Mouse (Mus musculus) naive thymus-derived CD4-positive, alpha-beta T cell, adult 5 months (primary cell): Measurements from ENCODE around the gene Olfr313. TPM values are rescaled to one million over a fixed set of nuclear protein-coding genes. Genes with fewer than 3 reads are reported as not detected.

Experiments
- polyA plus RNA-seq: library from polyadenylated mRNA; unstranded; fragments of 100-300 nt; shearing (Covaris generic); gene quantifications from one replicate; pipeline ENCODE4 v1.2.1, GENCODE M21; 2017

The Olfr313 gene
- polyA plus RNA-seq = not detected

DNA sequence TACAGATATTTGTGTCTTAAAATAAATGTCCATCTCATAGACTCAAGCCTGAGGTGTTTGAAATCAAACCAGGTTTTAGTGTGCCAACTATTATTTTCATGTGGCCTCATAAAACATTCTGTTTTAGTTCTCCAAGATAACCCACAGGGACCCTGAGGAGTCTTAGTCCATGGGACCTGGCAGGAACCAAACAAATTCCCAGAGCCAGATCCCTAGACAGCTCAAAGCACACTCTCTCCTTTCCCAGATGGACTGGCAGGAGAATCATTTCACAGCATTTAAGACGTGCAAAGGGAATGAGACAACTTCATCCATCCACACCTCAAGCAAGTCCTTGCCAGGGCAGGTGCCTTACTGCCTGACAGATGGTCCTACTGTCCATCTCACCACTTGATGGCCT lies at the start of gene Olfr313:
Gene Olfr313, plus strand, starts transcription at position 301 of the 400 bp plus-strand sequence.

DNA sequence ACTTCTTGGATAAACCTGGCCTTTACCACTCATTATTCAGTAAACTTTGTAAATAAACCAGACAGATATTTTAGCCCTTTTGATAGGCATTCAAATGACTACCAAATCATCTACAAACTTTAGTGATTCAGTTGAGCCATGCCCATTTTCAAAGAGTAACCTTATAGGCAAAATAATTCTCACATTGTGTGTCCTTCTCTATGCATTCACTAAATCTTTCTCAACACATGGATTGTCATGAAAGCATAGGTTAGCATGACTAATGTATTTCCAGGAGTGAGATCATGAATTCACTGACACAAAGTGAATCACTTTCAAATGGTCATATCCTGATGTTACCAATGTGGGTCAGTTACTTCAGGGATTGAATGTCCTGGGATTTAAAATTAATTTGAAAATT lies 41.9 kb upstream of the Olfr313 start, which contains the start of gene Olfr315:
Gene Olfr315, plus strand, starts transcription at position 301 of the 400 bp plus-strand sequence.

DNA sequence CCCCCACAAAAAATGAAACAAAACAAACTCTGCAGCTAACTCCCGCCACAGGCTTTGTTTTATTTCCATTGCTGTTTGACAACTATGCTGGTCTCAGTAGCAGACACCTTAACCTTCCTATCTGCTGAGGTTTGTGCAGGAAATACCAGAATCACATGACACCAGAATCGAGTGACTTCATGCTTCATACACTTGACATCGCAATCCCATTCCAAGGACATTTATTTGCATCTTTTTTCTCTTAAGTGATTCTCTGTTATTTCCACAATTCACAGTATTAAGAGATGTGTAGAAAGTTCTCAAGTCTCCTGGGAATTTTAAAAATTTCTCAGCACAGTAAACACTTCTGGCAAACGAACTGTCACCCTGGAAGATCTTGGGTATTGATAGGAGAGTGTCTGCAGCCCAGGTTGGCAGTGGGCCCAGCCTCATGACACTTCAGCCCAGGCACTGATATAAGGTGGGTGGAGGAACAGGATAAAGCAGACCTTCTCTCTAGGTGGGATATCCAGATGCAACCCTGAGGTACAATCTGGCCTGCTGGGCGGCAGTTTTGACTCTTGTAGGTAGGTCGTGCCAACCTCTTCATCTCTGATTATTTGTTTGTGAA lies 32.2 kb upstream of the Olfr313 start, which contains the start of gene Olfr314:
Gene Olfr314, plus strand, starts transcription at position 473 of the 610 bp plus-strand sequence.

DNA sequence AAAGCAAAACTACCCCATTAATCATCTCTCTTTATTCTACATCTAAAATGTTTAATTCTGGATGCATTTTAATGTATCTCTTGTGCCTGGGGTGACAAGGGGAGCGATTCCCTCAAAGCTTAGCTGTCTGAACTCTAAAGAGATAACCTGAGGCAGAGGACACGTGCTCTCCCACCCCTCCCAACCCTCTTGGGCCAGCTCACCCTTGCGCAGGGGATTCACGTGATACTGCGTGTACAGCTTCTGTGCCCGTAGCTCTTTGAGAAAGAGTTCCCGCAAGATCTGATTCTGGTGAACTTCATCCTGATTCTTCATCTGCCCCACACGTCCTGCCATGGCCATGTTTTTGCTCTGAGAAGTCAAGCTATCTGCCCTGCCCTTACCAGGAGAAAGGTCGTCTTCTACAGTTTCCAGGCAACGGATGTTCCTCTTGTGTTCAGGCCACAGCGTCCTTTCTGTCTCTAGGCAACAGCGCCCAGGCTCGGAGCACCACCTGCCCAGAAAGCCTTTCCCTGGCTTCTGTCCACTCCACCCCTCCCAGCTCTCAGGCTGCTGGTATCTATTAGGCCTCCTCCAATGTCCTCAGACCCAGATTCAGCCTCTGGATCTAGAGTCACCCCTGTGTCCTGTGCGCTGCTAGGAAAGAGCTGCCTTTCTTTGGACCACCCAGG lies 13.1 kb upstream of the Olfr313 start, which contains the start of gene Fam183b:
Gene Fam183b, minus strand, starts transcription at position 403 of the 671 bp plus-strand sequence.

DNA sequence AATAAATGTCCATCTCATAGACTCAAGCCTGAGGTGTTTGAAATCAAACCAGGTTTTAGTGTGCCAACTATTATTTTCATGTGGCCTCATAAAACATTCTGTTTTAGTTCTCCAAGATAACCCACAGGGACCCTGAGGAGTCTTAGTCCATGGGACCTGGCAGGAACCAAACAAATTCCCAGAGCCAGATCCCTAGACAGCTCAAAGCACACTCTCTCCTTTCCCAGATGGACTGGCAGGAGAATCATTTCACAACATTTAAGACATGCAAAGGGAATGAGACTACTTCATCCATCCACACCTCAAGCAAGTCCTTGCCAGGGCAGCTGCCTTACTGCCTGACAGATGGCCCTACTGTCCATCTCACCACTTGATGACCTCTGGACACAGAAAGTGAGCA lies 14.1 kb downstream of the Olfr313 start, which contains the start of gene Olfr312:
Gene Olfr312, plus strand, starts transcription at position 301 of the 400 bp plus-strand sequence.

DNA sequence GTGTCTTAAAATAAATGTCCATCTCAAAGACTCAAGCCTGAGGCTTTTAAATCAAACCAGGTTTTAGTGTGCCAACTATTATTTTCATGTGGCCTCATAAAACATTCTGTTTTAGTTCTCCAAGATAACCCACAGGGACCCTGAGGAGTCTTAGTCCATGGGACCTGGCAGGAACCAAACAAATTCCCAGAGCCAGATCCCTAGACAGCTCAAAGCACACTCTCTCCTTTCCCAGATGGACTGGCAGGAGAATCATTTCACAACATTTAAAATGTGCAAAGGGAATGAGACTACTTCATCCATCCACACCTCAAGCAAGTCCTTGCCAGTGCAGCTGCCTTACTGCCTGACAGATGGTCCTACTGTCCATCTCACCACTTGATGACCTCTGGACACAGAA lies 24.2 kb downstream of the Olfr313 start, which contains the start of gene Olfr311:
Gene Olfr311, plus strand, starts transcription at position 301 of the 400 bp plus-strand sequence.

DNA sequence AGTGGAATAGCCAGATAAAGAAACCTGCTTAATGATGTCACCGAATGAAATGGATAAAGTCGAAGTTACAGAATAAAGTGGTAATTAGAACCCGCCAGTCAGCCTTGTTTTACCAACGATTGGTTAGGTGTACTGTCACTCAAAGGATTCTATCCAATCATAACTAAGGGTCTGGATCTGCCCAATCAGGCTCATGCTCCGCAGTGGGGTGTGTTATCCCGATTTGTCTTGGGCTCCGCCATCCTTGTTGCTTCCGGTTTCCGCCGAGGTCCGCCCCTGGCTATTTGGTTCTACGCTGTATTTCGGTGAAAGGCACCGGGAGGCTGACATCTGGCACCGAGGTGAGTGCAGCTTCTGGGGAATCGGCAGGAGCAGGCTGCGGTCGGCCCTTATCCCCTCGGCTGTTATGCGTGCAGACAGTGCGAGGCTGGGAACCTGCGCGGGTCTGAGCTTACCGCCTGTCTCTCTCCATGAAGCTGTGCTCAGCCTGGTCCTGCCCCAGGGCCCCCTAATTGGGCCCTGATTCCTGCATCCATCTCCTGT lies 32.2 kb downstream of the Olfr313 start, which contains the start of gene Gm12258:
Gene Gm12258, plus strand, starts transcription at position 240 of the 543 bp plus-strand sequence.

DNA sequence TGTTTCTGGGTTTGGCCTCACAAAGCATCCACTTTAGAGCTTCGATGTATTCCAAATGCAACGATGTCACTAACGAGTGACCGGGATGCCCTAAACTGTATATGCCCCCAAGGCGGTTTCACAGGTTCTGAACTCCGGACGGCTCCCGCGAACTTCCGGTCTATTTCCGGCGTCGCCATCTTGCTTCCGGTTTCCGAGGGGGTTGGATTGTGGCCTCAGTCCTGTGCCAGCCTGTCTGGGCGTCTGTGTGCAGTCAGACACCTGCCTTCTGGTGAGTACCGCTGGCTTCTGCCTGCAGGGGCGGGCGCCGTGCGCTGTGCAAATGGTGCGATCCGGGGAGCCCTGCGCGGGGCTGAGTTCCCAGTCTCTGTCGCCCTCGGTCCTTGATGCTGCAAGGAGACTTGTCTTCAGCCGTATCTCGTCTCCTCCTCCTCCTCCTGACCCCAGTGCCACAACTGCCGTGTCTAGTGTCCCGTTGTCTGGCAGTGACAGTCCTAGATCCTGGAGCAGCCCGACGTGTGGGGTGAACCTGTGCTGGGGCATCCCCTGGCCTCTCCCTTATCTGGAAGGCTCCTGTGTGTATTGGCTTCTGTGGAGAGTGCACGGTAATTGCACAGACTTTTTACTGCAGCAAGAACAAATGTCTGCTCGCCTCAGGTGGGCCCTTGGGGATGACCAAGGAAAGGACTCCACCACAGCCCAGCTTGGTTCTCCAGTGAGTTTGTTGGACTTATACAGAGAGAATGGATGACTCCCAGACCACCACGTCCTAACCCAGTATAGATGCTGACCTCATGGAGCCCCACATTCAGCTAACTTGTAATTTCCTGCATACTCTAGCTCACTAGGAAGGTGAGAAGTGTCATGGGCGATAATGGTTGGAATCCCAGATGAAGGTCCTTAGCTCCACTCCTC lies 52.5 kb downstream of the Olfr313 start, which contains the start of gene 2810021J22Rik:
Gene 2810021J22Rik, plus strand, starts transcription at position 178 of the 915 bp plus-strand sequence.

Other genes starting within 250 kb of the Olfr313 start
- gene Olfr224, start 244.4 kb upstream of the Olfr313 start, polyA plus RNA-seq = not detected
- not detected for gene Olfr325, start 237.3 kb upstream of the Olfr313 start, polyA plus RNA-seq
- gene Olfr324, start 219.9 kb upstream of the Olfr313 start, polyA plus RNA-seq = not detected
- not detected for gene 2210407C18Rik, start 198.9 kb upstream of the Olfr313 start, polyA plus RNA-seq
- gene Olfr323, start 184.5 kb upstream of the Olfr313 start, polyA plus RNA-seq = not detected
- not detected for gene Trim58, start 174.5 kb upstream of the Olfr313 start, polyA plus RNA-seq
- not detected for gene Olfr322, start 156.2 kb upstream of the Olfr313 start, polyA plus RNA-seq
- not detected for gene Olfr320, start 133.9 kb upstream of the Olfr313 start, polyA plus RNA-seq
- not detected for gene Olfr319, start 115.8 kb upstream of the Olfr313 start, polyA plus RNA-seq
- gene Olfr318, start 91.0 kb upstream of the Olfr313 start, polyA plus RNA-seq = not detected
- gene Olfr317, start 75.8 kb upstream of the Olfr313 start, polyA plus RNA-seq = not detected
- not detected for gene Olfr316, start 62.3 kb upstream of the Olfr313 start, polyA plus RNA-seq
- not detected for gene Olfr315, start 41.8 kb upstream of the Olfr313 start, polyA plus RNA-seq
- not detected for gene Olfr314, start 32.0 kb upstream of the Olfr313 start, polyA plus RNA-seq
- not detected for gene Fam183b, start 13.0 kb upstream of the Olfr313 start, polyA plus RNA-seq
- gene Olfr312, start 14.2 kb downstream of the Olfr313 start, polyA plus RNA-seq = 0.20 TPM
- not detected for gene Olfr311, start 24.3 kb downstream of the Olfr313 start, polyA plus RNA-seq
- gene Gm12258, start 32.2 kb downstream of the Olfr313 start, polyA plus RNA-seq = 5.2 TPM
- 4.9 TPM for gene 2810021J22Rik, start 52.2 kb downstream of the Olfr313 start, polyA plus RNA-seq
- gene Zfp39, start 89.2 kb downstream of the Olfr313 start, polyA plus RNA-seq = 6.8 TPM
- gene Btnl10, start 102.9 kb downstream of the Olfr313 start, polyA plus RNA-seq = 0.20 TPM
- gene Rnf187, start 123.9 kb downstream of the Olfr313 start, polyA plus RNA-seq = 225 TPM
- gene Hist3h2ba, start 133.9 kb downstream of the Olfr313 start, polyA plus RNA-seq = 16.1 TPM
- gene Hist3h2a, start 139.7 kb downstream of the Olfr313 start, polyA plus RNA-seq = 34.0 TPM
- 0.36 TPM for gene Trim17, start 139.7 kb downstream of the Olfr313 start, polyA plus RNA-seq
- 51.5 TPM for gene Trim11, start 163.1 kb downstream of the Olfr313 start, polyA plus RNA-seq